Mouse (Mus musculus) effector memory CD4-positive, alpha-beta T cell, adult 7 months (primary cell): Measurements from ENCODE around the gene Gbp9. TPM values are rescaled to one million over a fixed set of nuclear protein-coding genes. Genes with fewer than 3 reads are reported as not detected.

Source experiments
- polyA plus RNA-seq: library from polyadenylated mRNA; unstranded; fragments of 100-300 nt; shearing (Covaris generic); gene quantifications from one replicate; pipeline ENCODE4 v1.2.1, GENCODE M21; 2017

Gbp9 gene
- 70.9 TPM for polyA plus RNA-seq

GRCm38 (mm10) chr5:105139409-105140088, at the start of gene Gbp9, which contains the start of the genes Gbp8 and Gbp4:
Gbp9 (minus strand) TSS chr5:105139539.
Gbp8 (minus strand) TSS chr5:105139540.
Gbp4 (minus strand) TSS chr5:105139586.

Other genes with a start within 250 kb of the Gbp9 start
- 11.4 TPM for gene Abcg3, start 156.8 kb downstream of the Gbp9 start, polyA plus RNA-seq
- gene Gbp8, start within 50 bp of the Gbp9 start, polyA plus RNA-seq, result 52.7 TPM
- gene Gbp4, start within 50 bp of the Gbp9 start, polyA plus RNA-seq, result 167 TPM
- 9.6 TPM for gene Gbp10, start 100.0 kb upstream of the Gbp9 start, polyA plus RNA-seq
- gene Gm43302, start 154.2 kb upstream of the Gbp9 start, polyA plus RNA-seq, result not detected
- 40.5 TPM for gene Gbp6, start 154.2 kb upstream of the Gbp9 start, polyA plus RNA-seq